Mouse (Mus musculus): ENCODE measurements around the gene Mars. TPM values are rescaled to one million over a fixed set of nuclear protein-coding genes. Genes with fewer than 3 reads are reported as not detected.

Mars gene
- polyA plus RNA-seq, 1 experiment: 32.4 TPM

GRCm38 (mm10) chr10:127250810-127251209, 60.8 kb downstream of the Mars start:
- H3K4me1 ChIP-seq (ENCODE audit: control insufficient read depth, insufficient read depth, low read length): no peaks in the 10 kb centered on the region
- H3K27ac ChIP-seq (ENCODE audit: control insufficient read depth, insufficient read depth, low read depth, low read length): no peak overlapping the region
- H3K27me3 ChIP-seq (ENCODE audit: control insufficient read depth, insufficient read depth, low read length): no peaks in the 10 kb centered on the region
- TF ChIP-seq CTCF (IDR thresholded peaks at IDR 0.05; ENCODE audit: control insufficient read depth, insufficient read depth, insufficient replicate concordance, low read depth, low read length) (no peak), POLR2A (IDR thresholded peaks at IDR 0.05; ENCODE audit: control insufficient read depth, low read depth, low read length) (no peak)
- no peak overlapping the region for H3K4me3 ChIP-seq (ENCODE audit: control insufficient read depth, low read depth, low read length)
- no peaks in the 10 kb centered on the region for H3K36me3 ChIP-seq (ENCODE audit: control insufficient read depth, insufficient read depth, low read length)

Other genes with a start within 250 kb of the Mars start
- gene Cdk4, start 248.3 kb downstream of the Mars start, polyA plus RNA-seq (2012; rRNA removed): 68.4 and 70.9 TPM in 2 replicates
- gene Tspan31, start 241.5 kb downstream of the Mars start, polyA plus RNA-seq (2012; rRNA removed): 12.7 and 16.3 TPM in 2 replicates
- 0.53 and 0.73 TPM in 2 replicates for gene Agap2, start 236.5 kb downstream of the Mars start, polyA plus RNA-seq (2012; rRNA removed)
- gene Os9, start 190.7 kb downstream of the Mars start, polyA plus RNA-seq (2012; rRNA removed): 32.2 and 33.9 TPM in 2 replicates
- gene B4galnt1, start 146.6 kb downstream of the Mars start, polyA plus RNA-seq (2012; rRNA removed): 21.7 and 27.0 TPM in 2 replicates
- 11.5 and 11.9 TPM in 2 replicates for gene Slc26a10, start 131.1 kb downstream of the Mars start, polyA plus RNA-seq (2012; rRNA removed)
- gene Arhgef25, start 121.7 kb downstream of the Mars start, polyA plus RNA-seq (2012; rRNA removed): 18.6 and 19.8 TPM in 2 replicates
- gene Dtx3, start 116.1 kb downstream of the Mars start, polyA plus RNA-seq (2012; rRNA removed): 126 and 129 TPM in 2 replicates
- 14.0 and 16.2 TPM in 2 replicates for gene Pip4k2c, start 100.2 kb downstream of the Mars start, polyA plus RNA-seq (2012; rRNA removed)
- 3.3 and 3.9 TPM in 2 replicates for gene Kif5a, start 48.4 kb downstream of the Mars start, polyA plus RNA-seq (2012; rRNA removed)
- gene Dctn2, start 45.4 kb downstream of the Mars start, polyA plus RNA-seq (2012; rRNA removed): 391 and 429 TPM in 2 replicates
- gene Mbd6, start 22.8 kb downstream of the Mars start, polyA plus RNA-seq (2012; rRNA removed): 61.3 and 74.1 TPM in 2 replicates
- gene Arhgap9, start 10.2 kb upstream of the Mars start, polyA plus RNA-seq (2012; rRNA removed): 0.32 and 0.34 TPM in 2 replicates
- 2.7 and 2.9 TPM in 2 replicates for gene Gli1, start 30.2 kb upstream of the Mars start, polyA plus RNA-seq (2012; rRNA removed)
- gene Inhbe, start 42.6 kb upstream of the Mars start, polyA plus RNA-seq (2012; rRNA removed): not detected in 2 replicates
- 0.05 and 0.08 TPM in 2 replicates for gene Inhbc, start 58.6 kb upstream of the Mars start, polyA plus RNA-seq (2012; rRNA removed)
- 43.6 and 56.0 TPM in 2 replicates for gene R3hdm2, start 68.5 kb upstream of the Mars start, polyA plus RNA-seq (2012; rRNA removed)
- 0.97 and 1.0 TPM in 2 replicates for gene Stac3, start 189.9 kb upstream of the Mars start, polyA plus RNA-seq (2012; rRNA removed)
- gene Ndufa4l2, start 203.2 kb upstream of the Mars start, polyA plus RNA-seq (2012; rRNA removed): 65.0 and 74.9 TPM in 2 replicates
- 12.7 and 16.7 TPM in 2 replicates for gene Shmt2, start 210.7 kb upstream of the Mars start, polyA plus RNA-seq (2012; rRNA removed)
- 0.36 and 0.51 TPM in 2 replicates for gene Nxph4, start 222.8 kb upstream of the Mars start, polyA plus RNA-seq (2012; rRNA removed)

All from testis, adult 2 months (tissue).